Mouse (Mus musculus): ENCODE results near the gene Slc22a17. TPM values are rescaled to one million over a fixed set of nuclear protein-coding genes. Genes with fewer than 3 reads are reported as not detected.

Gene Slc22a17
- polyA plus RNA-seq, 1 experiment: 15.2 TPM

- 76% methylated on average over 16 of the region's 16 CpGs for WGBS
- no peaks in the 10 kb centered on the region for H3K27me3 ChIP-seq (ENCODE audit: control insufficient read depth, insufficient read depth, low read length)
- no peak overlapping the region for H3K27ac ChIP-seq (ENCODE audit: insufficient read depth, low read depth, low read length)
- no peaks in the 10 kb centered on the region for H3K4me1 ChIP-seq (ENCODE audit: control insufficient read depth, insufficient read depth, insufficient read length, low read length)
- TF ChIP-seq POLR2A (IDR thresholded peaks at IDR 0.05; ENCODE audit: low read depth, low read length) (no peak), CTCF (IDR thresholded peaks at IDR 0.05; ENCODE audit: extremely low read depth, insufficient read length, insufficient replicate concordance, low read depth, low read length) (no peak)
- H3K36me3 ChIP-seq (ENCODE audit: control insufficient read depth, insufficient read depth, low read length): no peaks in the 10 kb centered on the region
- H3K4me3 ChIP-seq (ENCODE audit: low read depth, low read length): no peak overlapping the region
Observed at GRCm38 (mm10) chr14:54920076-54920685, 7.2 kb upstream of the Slc22a17 start.

DNA sequence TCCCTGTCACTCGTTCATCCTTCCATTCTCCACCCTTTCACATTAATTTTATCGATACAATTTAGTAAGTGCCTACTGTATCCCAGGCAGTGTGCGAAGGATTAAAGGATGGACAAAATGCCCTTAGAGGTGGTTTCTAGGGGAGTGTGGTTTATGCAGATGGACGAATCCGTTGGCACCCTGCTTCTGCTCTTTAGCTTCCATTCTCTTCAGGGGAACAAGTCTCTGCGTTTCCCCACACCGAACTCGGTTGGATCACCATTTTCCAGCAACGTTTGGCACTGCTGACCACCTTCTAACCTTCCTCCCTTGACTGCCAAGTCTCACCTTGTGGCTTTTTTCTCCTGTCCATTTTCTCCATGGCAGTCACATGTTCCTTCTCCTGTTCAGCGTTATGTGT is 411 bp upstream of the Slc22a17 start:
- H3K4me3 ChIP-seq (ENCODE audit: low read depth, low read length): peak overlapping the region; percentile 72
- WGBS: 23% methylated on average over 10 of the region's 10 CpGs
- no peaks in the 10 kb centered on the region for H3K36me3 ChIP-seq (ENCODE audit: control insufficient read depth, insufficient read depth, low read length)
- H3K4me1 ChIP-seq (ENCODE audit: control insufficient read depth, insufficient read depth, insufficient read length, low read length): peaks cover 6% of the 10 kb centered on the region
- peaks cover 15% of the 10 kb centered on the region for H3K27me3 ChIP-seq (ENCODE audit: control insufficient read depth, insufficient read depth, low read length)
- no peak overlapping the region for H3K27ac ChIP-seq (ENCODE audit: insufficient read depth, low read depth, low read length)
- TF ChIP-seq CTCF (IDR thresholded peaks at IDR 0.05; ENCODE audit: extremely low read depth, insufficient read length, insufficient replicate concordance, low read depth, low read length) (no peak), POLR2A (IDR thresholded peaks at IDR 0.05; ENCODE audit: low read depth, low read length) (no peak)

GRCm38 (mm10) chr14:54912109-54912850 is 652 bp downstream of the Slc22a17 start:
- H3K27ac ChIP-seq (ENCODE audit: insufficient read depth, low read depth, low read length): no peak overlapping the region
- H3K27me3 ChIP-seq (ENCODE audit: control insufficient read depth, insufficient read depth, low read length): peaks cover 15% of the 10 kb centered on the region
- TF ChIP-seq POLR2A (IDR thresholded peaks at IDR 0.05; ENCODE audit: low read depth, low read length) (no peak), CTCF (IDR thresholded peaks at IDR 0.05; ENCODE audit: extremely low read depth, insufficient read length, insufficient replicate concordance, low read depth, low read length) (no peak)
- peak overlapping the region; percentile 72 for H3K4me3 ChIP-seq (ENCODE audit: low read depth, low read length)
- WGBS: 5% methylated on average over 69 of the region's 69 CpGs
- H3K36me3 ChIP-seq (ENCODE audit: control insufficient read depth, insufficient read depth, low read length): no peaks in the 10 kb centered on the region
- H3K4me1 ChIP-seq (ENCODE audit: control insufficient read depth, insufficient read depth, insufficient read length, low read length): peaks cover 6% of the 10 kb centered on the region

- Histone ChIP-seq H3K4me1 (ENCODE audit: control insufficient read depth, insufficient read depth, insufficient read length, low read length) (peaks cover 6% of the 10 kb centered on the region), H3K36me3 (ENCODE audit: control insufficient read depth, insufficient read depth, low read length) (no peaks in the 10 kb centered on the region), H3K27me3 (ENCODE audit: control insufficient read depth, insufficient read depth, low read length) (peaks cover 15% of the 10 kb centered on the region), H3K4me3 (ENCODE audit: low read depth, low read length) (no peak overlapping the region), H3K27ac (ENCODE audit: insufficient read depth, low read depth, low read length) (no peak overlapping the region)
- no peak for TF ChIP-seq POLR2A (IDR thresholded peaks at IDR 0.05; ENCODE audit: low read depth, low read length)
- no peak for TF ChIP-seq CTCF (IDR thresholded peaks at IDR 0.05; ENCODE audit: extremely low read depth, insufficient read length, insufficient replicate concordance, low read depth, low read length)
- 83% methylated on average over 7 of the region's 7 CpGs for WGBS
Observed at GRCm38 (mm10) chr14:54908682-54909081, 4.2 kb downstream of the Slc22a17 start.

GRCm38 (mm10) chr14:54903641-54904040 is 9.3 kb downstream of the Slc22a17 start:
- H3K4me1 ChIP-seq (ENCODE audit: control insufficient read depth, insufficient read depth, insufficient read length, low read length): no peaks in the 10 kb centered on the region; the same call in 1 of the 2 replicates
- no peak overlapping the region for H3K27ac ChIP-seq (ENCODE audit: insufficient read depth, low read depth, low read length)
- 91% methylated on average over 4 of the region's 4 CpGs for WGBS
- H3K36me3 ChIP-seq (ENCODE audit: control insufficient read depth, insufficient read depth, low read length): no peaks in the 10 kb centered on the region; the same call in 1 of the 2 replicates
- H3K27me3 ChIP-seq (ENCODE audit: control insufficient read depth, insufficient read depth, low read length): no peaks in the 10 kb centered on the region
- H3K4me3 ChIP-seq (ENCODE audit: low read depth, low read length): no peak overlapping the region
- TF ChIP-seq CTCF (IDR thresholded peaks at IDR 0.05; ENCODE audit: extremely low read depth, insufficient read length, insufficient replicate concordance, low read depth, low read length) (no peak), POLR2A (IDR thresholded peaks at IDR 0.05; ENCODE audit: low read depth, low read length) (no peak)

DNA sequence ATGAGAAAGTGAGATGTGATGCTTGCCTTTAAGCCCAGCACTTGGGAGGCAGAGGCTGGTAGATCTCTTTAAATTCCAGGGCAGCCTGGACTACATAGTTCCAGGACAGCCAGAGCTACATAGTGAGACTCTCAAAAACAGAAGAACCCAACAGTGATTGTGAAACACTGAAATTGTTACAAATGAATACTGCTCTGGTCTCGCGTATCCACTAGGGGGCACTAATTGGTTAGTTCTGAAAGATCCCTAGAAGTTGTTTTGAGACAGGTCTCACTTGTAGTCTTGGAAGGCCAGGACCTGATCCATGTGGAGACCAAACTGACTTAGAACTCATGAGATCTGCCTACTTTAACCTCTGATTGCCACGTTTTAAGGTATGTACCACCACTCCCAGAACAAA is 12.5 kb downstream of the Slc22a17 start:
- Histone ChIP-seq H3K4me3 (ENCODE audit: low read depth, low read length) (no peak overlapping the region), H3K27me3 (ENCODE audit: control insufficient read depth, insufficient read depth, low read length) (no peaks in the 10 kb centered on the region), H3K4me1 (ENCODE audit: control insufficient read depth, insufficient read depth, insufficient read length, low read length) (no peaks in the 10 kb centered on the region; the same call in 1 of the 2 replicates), H3K36me3 (ENCODE audit: control insufficient read depth, insufficient read depth, low read length) (peaks cover 22% of the 10 kb centered on the region), H3K27ac (ENCODE audit: insufficient read depth, low read depth, low read length) (no peak overlapping the region)
- TF ChIP-seq CTCF (IDR thresholded peaks at IDR 0.05; ENCODE audit: extremely low read depth, insufficient read length, insufficient replicate concordance, low read depth, low read length) (0 out of 2 replicates have a peak, but pooled peaks have one; percentile 21), POLR2A (IDR thresholded peaks at IDR 0.05; ENCODE audit: low read depth, low read length) (no peak)
- under 1% methylated on average over 3 of the region's 3 CpGs for WGBS

DNA sequence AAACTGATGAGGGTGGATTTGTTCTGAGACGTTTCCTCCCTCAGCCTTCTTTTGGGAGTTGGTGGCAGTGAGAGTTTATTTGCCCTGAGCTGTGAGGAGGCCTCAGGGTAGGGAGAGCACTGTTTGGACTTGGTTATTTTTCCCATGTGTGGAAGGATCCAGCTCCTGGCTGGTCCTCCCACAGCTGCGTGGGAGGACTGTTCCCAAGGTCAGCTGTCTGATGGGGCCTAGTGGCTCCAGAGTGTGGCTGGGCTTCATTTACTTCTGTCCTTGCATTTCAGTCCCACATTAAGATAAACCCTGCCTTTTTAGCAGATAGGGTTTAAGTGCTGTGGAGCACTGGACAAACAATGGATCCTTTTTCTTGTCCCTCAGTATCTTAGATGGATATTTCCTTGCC is 15.5 kb downstream of the Slc22a17 start:
- Histone ChIP-seq H3K36me3 (ENCODE audit: control insufficient read depth, insufficient read depth, low read length) (peaks cover 22% of the 10 kb centered on the region), H3K4me3 (ENCODE audit: low read depth, low read length) (no peak overlapping the region), H3K27ac (ENCODE audit: insufficient read depth, low read depth, low read length) (no peak overlapping the region), H3K4me1 (ENCODE audit: control insufficient read depth, insufficient read depth, insufficient read length, low read length) (peaks cover 2% of the 10 kb centered on the region; the same call in 1 of the 2 replicates), H3K27me3 (ENCODE audit: control insufficient read depth, insufficient read depth, low read length) (no peaks in the 10 kb centered on the region)
- TF ChIP-seq CTCF (IDR thresholded peaks at IDR 0.05; ENCODE audit: extremely low read depth, insufficient read length, insufficient replicate concordance, low read depth, low read length) (no peak), POLR2A (IDR thresholded peaks at IDR 0.05; ENCODE audit: low read depth, low read length) (no peak)
- WGBS: 60% methylated on average over 2 of the region's 2 CpGs
